Mouse (Mus musculus) liver, embryonic 12.5 days (tissue): ENCODE results near the gene Sstr1. TPM values are rescaled to one million over a fixed set of nuclear protein-coding genes. Genes with fewer than 3 reads are reported as not detected.

Experiments used
- ATAC-seq: fragments of 200-750 bp; cut with Nextera tagmentation; 2 replicates; pipeline ENCODE4 v1.8.0; 2017; ENCODE audit warnings: moderate number of reproducible peaks, mild to moderate bottlenecking, moderate library complexity
- H3K27ac ChIP-seq: fragments of 300-500 bp; sonication (generic); 2 replicates; pipeline ENCODE4 v1.5.1; 2016; ENCODE audit warnings: mild to moderate bottlenecking
- H3K27me3 ChIP-seq: fragments of 300-500 bp; sonication (generic); replicated peaks from 2 replicates; pipeline ENCODE4 v1.6.1; 2016; ENCODE audit warnings: mild to moderate bottlenecking, moderate library complexity
- H3K36me3 ChIP-seq: fragments of 300-500 bp; sonication (generic); 2 replicates; pipeline ENCODE4 v1.6.1; 2016; ENCODE audit warnings: mild to moderate bottlenecking, moderate library complexity
- H3K4me1 ChIP-seq: fragments of 300-500 bp; sonication (generic); 2 replicates; pipeline ENCODE4 v1.6.1; 2016
- H3K4me2 ChIP-seq: fragments of 300-500 bp; sonication (generic); 2 replicates; pipeline ENCODE4 v1.6.1; 2016; ENCODE audit warnings: mild to moderate bottlenecking, moderate library complexity
- H3K4me3 ChIP-seq: fragments of 300-500 bp; sonication (generic); 2 replicates; pipeline ENCODE4 v1.5.1; 2016; ENCODE audit warnings: mild to moderate bottlenecking, moderate library complexity
- H3K9ac ChIP-seq: fragments of 300-500 bp; sonication (generic); 2 replicates; pipeline ENCODE4 v1.6.1; 2016; ENCODE audit warnings: mild to moderate bottlenecking, moderate library complexity
- H3K9me3 ChIP-seq: fragments of 300-500 bp; sonication (generic); replicated peaks from 2 replicates; pipeline ENCODE4 v1.6.1; 2016; ENCODE audit warnings: mild to moderate bottlenecking, moderate library complexity
- whole genome bisulfite sequencing: fragments of 180-500 bp; shearing (Covaris S2); methylation state at CpG from one replicate; pipeline ENCODE4 v1.1.7; 2016; ENCODE audit not compliant: insufficient replicate concordance; 5-methylcytosine and 5-hydroxymethylcytosine counted together
- polyA plus RNA-seq: library from polyadenylated mRNA; unstranded; fragments of >200 nt; fragmentation: Nextera tagmentation; extraction: Ambion mirVana; gene quantifications from 2 replicates; pipeline ENCODE4 v1.2.1, GENCODE M21; 2016

Sstr1 gene
- polyA plus RNA-seq = not detected in 2 replicates

DNA sequence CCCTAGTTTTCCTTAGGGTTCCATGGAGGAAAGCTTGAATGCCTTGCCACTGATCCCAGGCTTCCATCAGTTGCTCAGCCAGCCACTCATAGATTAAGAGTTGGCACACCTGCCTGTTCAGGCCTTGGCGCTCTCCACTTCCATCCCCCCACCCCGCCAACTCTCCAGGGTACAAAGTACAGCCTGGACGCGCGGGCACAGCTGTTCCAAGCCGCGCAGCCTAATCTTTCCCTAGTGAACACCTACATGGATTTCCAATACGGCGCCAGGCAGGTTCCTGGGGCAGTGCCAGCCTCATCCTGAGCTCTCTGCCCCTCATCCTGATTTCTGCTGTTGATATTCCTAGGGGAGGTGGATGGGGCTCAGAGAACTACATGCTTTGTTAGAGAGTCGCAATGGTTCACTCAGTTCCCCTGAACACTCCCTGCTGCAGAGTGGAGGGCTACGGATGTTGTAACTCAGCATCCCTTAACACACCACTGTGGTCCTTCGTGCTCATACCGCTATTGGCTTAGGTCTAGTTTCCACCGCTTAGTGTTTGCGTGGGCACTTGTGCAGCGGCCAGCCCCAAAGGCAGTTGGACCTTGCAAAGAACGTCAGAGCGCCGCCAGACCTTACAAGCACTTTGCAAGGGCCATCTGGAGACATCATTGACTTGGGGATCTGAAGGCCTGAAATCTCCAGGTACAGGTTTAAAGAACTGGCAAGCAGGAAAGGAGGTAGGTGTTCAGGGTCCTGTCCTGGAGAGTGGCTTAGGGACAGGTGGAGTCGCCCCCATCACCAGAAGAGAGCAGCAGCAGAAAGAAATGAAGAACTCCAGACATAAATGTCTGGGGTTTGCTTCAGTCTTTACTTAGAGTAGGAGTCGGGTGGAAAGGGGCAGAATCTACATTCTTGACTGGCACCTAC, at the start of gene Sstr1:
TSS of gene Sstr1 (plus strand) at position 610 of the 909 bp plus-strand sequence.
- Histone ChIP-seq H3K27me3 (peaks cover 43% of the 10 kb centered on the region), H3K27ac (no peak within 1 kb of the TSS), H3K36me3 (no peaks in the 10 kb centered on the region), H3K4me1 (peaks cover 9% of the 10 kb centered on the region; the same call in 1 of the 2 replicates), H3K9ac (no peak within 1 kb of the TSS), H3K4me3 (peak within 1 kb of the TSS; percentile 34), H3K9me3 (no peaks in the 10 kb centered on the region), H3K4me2 (peak within 1 kb of the TSS; percentile 53)
- 18% methylated on average over 21 of the region's 21 CpGs for WGBS
- no peak for ATAC-seq

GRCm38 (mm10) chr12:58198810-58199209, 12.8 kb upstream of the Sstr1 start:
- Histone ChIP-seq H3K4me2 (no peak overlapping the region), H3K36me3 (no peaks in the 10 kb centered on the region), H3K9me3 (no peaks in the 10 kb centered on the region), H3K27ac (no peak overlapping the region), H3K4me1 (no peaks in the 10 kb centered on the region), H3K27me3 (no peaks in the 10 kb centered on the region), H3K4me3 (no peak overlapping the region), H3K9ac (no peak overlapping the region)
- no peak for ATAC-seq
- 83% methylated on average over 1 of the region's 1 CpGs for WGBS

DNA sequence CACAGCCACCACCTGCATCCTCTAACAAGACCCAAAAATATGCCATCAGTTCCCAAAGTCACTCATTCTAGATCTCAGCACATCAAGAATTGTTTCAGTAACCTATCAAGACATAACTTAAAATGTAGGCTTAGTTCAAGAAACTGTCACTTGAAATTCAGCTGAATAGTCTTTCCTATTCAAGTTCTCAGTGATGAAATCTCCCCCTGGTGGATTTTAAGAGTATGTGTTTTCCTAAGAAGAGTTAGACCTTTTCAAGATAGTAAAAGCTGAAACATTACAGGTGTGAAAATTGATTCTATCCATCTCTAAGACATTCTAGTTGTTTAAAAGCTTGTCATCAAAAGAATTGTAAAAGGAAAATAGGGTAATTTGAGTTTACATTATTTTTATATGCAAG, 10.4 kb upstream of the Sstr1 start:
- Histone ChIP-seq H3K9me3 (no peaks in the 10 kb centered on the region), H3K27me3 (no peaks in the 10 kb centered on the region), H3K9ac (no peak overlapping the region), H3K27ac (no peak overlapping the region), H3K36me3 (no peaks in the 10 kb centered on the region), H3K4me3 (no peak overlapping the region), H3K4me2 (no peak overlapping the region), H3K4me1 (no peaks in the 10 kb centered on the region)
- ATAC-seq = no peak

- Histone ChIP-seq H3K4me3 (no peak overlapping the region), H3K27me3 (peaks cover 27% of the 10 kb centered on the region), H3K9me3 (no peaks in the 10 kb centered on the region), H3K36me3 (no peaks in the 10 kb centered on the region), H3K4me2 (no peak overlapping the region), H3K27ac (no peak overlapping the region), H3K9ac (no peak overlapping the region), H3K4me1 (peaks cover 2% of the 10 kb centered on the region; the same call in 1 of the 2 replicates)
- ATAC-seq = no peak
- 77% methylated on average over 1 of the region's 1 CpGs for WGBS
These were observed 3.6 kb upstream of the Sstr1 start for GRCm38 (mm10) chr12:58207956-58208355.

DNA sequence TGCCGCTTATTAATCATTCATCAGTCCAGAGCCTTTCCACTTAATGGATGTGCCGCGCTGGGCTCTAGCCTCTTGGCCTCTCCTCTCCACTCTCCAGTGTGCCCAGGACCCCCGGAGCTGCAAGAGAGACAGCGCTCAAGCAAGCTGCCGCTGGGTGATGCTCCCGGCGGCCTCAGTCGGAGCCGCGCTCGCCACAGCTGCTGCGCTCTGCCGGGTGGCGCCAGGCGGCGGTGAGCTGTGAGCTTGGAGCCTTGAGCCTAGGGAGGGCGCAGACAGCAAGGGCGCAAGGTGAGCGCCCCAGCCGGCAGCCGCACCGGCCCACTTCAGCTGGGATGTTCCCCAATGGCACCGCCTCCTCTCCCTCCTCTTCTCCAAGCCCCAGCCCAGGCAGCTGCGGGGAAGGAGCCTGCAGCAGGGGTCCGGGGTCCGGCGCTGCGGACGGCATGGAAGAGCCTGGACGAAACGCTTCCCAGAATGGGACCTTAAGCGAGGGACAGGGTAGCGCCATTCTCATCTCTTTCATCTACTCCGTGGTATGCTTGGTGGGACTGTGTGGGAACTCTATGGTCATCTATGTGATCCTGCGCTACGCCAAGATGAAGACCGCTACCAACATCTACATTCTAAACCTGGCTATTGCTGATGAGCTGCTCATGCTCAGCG, 820 bp downstream of the Sstr1 start:
- 3% methylated on average over 37 of the region's 39 CpGs for whole genome bisulfite sequencing
- Histone ChIP-seq H3K4me1 (peaks cover 9% of the 10 kb centered on the region; the same call in 1 of the 2 replicates), H3K9ac (no peak overlapping the region), H3K27ac (no peak overlapping the region), H3K9me3 (no peaks in the 10 kb centered on the region), H3K27me3 (peaks cover 43% of the 10 kb centered on the region), H3K4me3 (peak overlapping the region; percentile 34), H3K4me2 (peak overlapping the region; percentile 53), H3K36me3 (no peaks in the 10 kb centered on the region)
- no peak for ATAC-seq

DNA sequence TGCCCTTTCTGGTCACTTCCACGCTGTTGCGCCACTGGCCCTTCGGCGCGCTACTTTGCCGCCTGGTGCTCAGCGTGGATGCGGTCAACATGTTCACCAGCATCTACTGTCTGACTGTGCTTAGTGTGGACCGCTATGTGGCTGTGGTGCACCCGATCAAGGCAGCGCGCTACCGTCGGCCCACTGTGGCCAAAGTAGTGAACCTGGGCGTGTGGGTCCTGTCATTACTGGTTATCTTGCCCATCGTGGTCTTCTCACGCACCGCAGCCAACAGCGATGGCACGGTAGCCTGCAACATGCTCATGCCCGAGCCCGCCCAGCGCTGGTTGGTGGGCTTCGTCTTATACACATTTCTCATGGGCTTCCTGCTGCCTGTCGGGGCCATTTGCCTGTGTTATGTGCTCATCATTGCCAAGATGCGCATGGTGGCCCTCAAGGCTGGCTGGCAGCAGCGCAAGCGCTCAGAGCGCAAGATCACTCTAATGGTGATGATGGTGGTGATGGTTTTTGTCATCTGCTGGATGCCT, 1.4 kb downstream of the Sstr1 start:
- peaks cover 9% of the 10 kb centered on the region; the same call in 1 of the 2 replicates for H3K4me1 ChIP-seq
- peaks cover 43% of the 10 kb centered on the region for H3K27me3 ChIP-seq
- 7% methylated on average over 29 of the region's 29 CpGs for WGBS
- no peak overlapping the region for H3K27ac ChIP-seq
- H3K9ac ChIP-seq = no peak overlapping the region
- ATAC-seq = no peak
- H3K9me3 ChIP-seq = no peaks in the 10 kb centered on the region
- peak overlapping the region; percentile 53 for H3K4me2 ChIP-seq
- H3K4me3 ChIP-seq = peak overlapping the region; percentile 34; the same call in 1 of the 2 replicates
- H3K36me3 ChIP-seq = no peaks in the 10 kb centered on the region

DNA sequence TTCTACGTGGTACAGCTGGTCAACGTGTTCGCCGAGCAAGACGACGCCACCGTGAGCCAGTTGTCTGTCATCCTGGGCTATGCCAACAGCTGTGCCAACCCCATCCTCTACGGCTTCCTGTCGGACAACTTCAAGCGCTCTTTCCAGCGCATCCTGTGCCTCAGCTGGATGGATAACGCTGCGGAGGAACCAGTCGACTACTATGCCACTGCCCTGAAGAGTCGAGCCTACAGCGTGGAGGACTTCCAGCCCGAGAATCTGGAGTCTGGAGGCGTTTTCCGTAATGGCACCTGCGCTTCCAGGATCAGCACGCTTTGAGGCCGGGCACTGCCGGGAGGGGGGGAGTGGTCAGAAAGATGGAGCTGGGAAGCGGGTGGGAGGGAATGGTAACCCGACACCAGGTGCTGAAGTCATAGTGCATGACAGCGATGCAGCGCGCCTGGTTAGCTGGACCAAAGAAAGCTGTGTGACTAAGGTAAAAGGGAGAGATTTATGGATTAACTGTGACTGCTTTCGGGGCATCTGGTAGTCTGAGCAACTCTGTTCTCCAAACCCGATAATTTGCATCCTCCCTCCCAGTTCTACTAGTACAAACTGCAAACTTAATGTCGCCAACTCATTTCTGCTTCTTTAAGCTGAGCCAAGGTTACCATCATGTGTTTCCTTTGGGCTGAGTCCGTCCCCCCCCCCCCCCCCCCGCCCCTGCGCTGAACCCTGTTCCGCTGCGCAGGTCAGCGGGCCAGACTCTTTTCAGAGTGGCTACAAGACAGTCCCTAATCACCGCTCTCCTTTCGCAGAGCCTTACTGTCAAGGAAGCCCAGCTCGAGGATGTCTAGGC, 2.1 kb downstream of the Sstr1 start:
- H3K27me3 ChIP-seq = peaks cover 43% of the 10 kb centered on the region
- no peaks in the 10 kb centered on the region for H3K9me3 ChIP-seq
- 3% methylated on average over 38 of the region's 40 CpGs for WGBS
- no peak overlapping the region for H3K27ac ChIP-seq
- H3K4me1 ChIP-seq = peaks cover 9% of the 10 kb centered on the region; the same call in 1 of the 2 replicates
- peak overlapping the region; percentile 53 for H3K4me2 ChIP-seq
- H3K36me3 ChIP-seq = no peaks in the 10 kb centered on the region
- H3K4me3 ChIP-seq = peak overlapping the region; percentile 22
- ATAC-seq = 0 out of 2 replicates have a peak, but pooled peaks have one; percentile 24
- no peak overlapping the region for H3K9ac ChIP-seq

- no peak overlapping the region for H3K9ac ChIP-seq
- H3K36me3 ChIP-seq = no peaks in the 10 kb centered on the region
- 10% methylated on average over 13 of the region's 13 CpGs for WGBS
- no peak overlapping the region for H3K27ac ChIP-seq
- peaks cover 9% of the 10 kb centered on the region; the same call in 1 of the 2 replicates for H3K4me1 ChIP-seq
- H3K4me3 ChIP-seq = peak overlapping the region; percentile 26
- no peaks in the 10 kb centered on the region for H3K9me3 ChIP-seq
- peak overlapping the region; percentile 53 for H3K4me2 ChIP-seq
- no peak for ATAC-seq
- peaks cover 43% of the 10 kb centered on the region for H3K27me3 ChIP-seq
These were observed 2.9 kb downstream of the Sstr1 start for GRCm38 (mm10) chr12:58214289-58215136.

DNA sequence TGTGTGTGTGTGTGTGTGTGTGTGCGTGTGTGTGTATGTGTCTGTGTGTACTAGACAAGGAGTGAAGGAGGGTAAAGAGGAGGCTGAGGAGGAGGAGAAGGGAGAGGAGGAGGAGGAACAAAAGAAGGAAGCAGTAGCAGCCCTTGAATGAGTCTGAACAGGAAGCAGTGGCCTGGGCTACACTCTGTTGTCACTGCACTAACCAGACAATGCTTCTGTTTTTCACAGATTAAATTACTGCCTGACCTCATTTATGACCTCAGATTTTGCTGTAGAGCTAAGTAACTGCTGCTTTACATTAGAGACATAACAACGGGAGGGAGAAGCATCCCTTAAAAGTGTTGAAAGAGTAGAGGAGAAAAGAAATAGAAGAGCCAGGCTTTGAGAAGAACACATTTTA, 4.6 kb downstream of the Sstr1 start:
- no peak overlapping the region for H3K9ac ChIP-seq
- no peak overlapping the region for H3K27ac ChIP-seq
- peaks cover 33% of the 10 kb centered on the region for H3K27me3 ChIP-seq
- no peaks in the 10 kb centered on the region for H3K36me3 ChIP-seq
- peaks cover 9% of the 10 kb centered on the region; the same call in 1 of the 2 replicates for H3K4me1 ChIP-seq
- no peak for ATAC-seq
- H3K4me3 ChIP-seq = no peak overlapping the region
- no peaks in the 10 kb centered on the region for H3K9me3 ChIP-seq
- WGBS = 24% methylated on average over 2 of the region's 2 CpGs
- no peak overlapping the region for H3K4me2 ChIP-seq

GRCm38 (mm10) chr12:58219078-58219477, 7.5 kb downstream of the Sstr1 start:
- 71% methylated on average over 3 of the region's 3 CpGs for WGBS
- Histone ChIP-seq H3K9me3 (no peaks in the 10 kb centered on the region), H3K4me2 (no peak overlapping the region), H3K4me3 (no peak overlapping the region), H3K4me1 (no peaks in the 10 kb centered on the region), H3K36me3 (no peaks in the 10 kb centered on the region), H3K27ac (no peak overlapping the region), H3K9ac (no peak overlapping the region), H3K27me3 (peaks cover 4% of the 10 kb centered on the region)
- ATAC-seq = no peak

- no peak for ATAC-seq
These were observed 14.1 kb downstream of the Sstr1 start for GRCm38 (mm10) chr12:58225644-58226043.

More at GRCm38 (mm10) chr12:58225644-58226043, 14.1 kb downstream of the Sstr1 start:
- Histone ChIP-seq H3K4me2 (no peak overlapping the region), H3K4me3 (no peak overlapping the region), H3K27ac (no peak overlapping the region), H3K4me1 (no peaks in the 10 kb centered on the region), H3K9ac (no peak overlapping the region), H3K9me3 (no peaks in the 10 kb centered on the region), H3K27me3 (no peaks in the 10 kb centered on the region), H3K36me3 (no peaks in the 10 kb centered on the region)
- WGBS = 75% methylated on average over 5 of the region's 5 CpGs
